Mouse (Mus musculus) mesoderm, embryonic 11.5 days (tissue): ENCODE measurements around the gene Usp15.

Experiments used
- DNase-seq: peaks from one replicate; pipeline ENCODE4 v3.0.0-alpha.2; 2012; ENCODE audit warnings: low read depth, low spot score

Gene Usp15

DNA sequence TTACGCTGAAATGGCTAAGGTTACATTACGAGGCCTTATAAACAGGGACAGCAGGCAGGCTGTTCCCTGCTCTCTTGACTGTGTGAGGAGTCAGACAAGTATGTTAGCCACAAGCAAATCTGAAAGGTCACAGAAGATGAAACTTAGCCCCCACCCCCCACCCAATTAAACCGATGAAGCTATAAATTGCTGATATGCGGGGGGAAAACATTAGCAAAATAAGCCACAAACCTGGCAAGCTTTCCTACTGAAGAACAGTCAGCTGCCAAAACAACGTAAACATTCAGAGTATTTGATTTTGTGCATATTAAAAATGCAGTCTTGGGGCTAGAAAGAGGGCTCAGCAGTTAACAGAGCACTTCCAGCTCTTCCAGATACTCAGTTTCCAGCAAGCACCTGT is 88.7 kb downstream of the Usp15 start:
- DNase-seq = no peak

DNA sequence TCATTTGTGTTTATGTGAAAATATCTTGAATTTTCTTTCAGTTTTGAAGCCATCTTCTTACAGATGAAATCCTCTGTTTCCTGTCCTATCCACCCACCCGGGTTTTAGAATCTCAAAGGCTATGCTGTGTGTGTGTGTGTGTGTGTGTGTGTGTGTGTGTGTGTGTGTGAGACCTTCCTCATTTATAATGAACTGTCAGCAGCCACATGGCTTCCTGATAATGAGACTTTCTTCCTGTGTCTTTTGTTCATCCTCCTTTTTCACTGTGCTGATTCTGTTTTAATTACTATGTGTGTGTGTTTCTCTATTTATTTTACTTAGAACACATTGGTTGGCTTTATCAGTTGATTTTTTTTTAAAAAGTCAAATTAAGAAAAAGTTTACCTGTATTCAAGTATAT is 95.5 kb downstream of the Usp15 start:
- DNase-seq = no peak

DNA sequence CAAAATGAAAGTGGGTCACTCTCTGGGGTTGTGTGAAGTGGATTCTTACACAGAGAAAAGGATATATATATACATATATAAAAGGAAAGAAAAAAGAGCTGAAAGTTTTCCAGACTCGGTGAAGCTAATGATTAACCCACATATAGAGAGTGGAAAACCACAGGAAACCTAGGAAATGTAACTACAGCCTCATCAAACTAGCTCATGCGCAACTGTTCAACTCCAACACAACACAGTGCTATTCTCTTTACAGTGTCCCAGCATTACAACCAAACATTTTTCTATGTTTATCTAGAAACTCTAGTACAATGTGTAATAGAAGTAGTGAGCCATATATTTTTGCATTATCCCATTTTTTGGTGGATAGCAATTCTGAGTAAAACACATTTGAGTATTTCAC is 96.2 kb downstream of the Usp15 start:
- DNase-seq = no peak

DNA sequence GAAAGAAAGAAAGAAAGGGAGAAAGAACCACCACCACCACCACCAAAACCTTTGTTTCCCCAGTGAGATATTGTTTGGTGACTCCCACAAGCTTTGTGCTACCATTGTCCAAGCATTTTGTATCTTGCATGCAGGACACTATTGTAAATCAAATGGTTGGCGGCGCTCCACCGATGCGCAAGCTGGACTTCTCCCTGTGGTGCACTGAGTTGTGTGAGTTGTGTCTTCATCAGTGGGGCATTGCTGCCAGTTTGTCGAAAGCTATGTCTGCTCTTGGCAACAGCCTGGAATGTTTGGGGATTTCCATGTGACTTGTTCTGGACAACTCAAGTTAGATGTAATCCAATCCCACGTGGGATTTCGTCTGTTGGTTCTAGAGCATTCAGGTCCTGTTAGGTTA is 102.3 kb downstream of the Usp15 start:
- DNase-seq = no peak

DNA sequence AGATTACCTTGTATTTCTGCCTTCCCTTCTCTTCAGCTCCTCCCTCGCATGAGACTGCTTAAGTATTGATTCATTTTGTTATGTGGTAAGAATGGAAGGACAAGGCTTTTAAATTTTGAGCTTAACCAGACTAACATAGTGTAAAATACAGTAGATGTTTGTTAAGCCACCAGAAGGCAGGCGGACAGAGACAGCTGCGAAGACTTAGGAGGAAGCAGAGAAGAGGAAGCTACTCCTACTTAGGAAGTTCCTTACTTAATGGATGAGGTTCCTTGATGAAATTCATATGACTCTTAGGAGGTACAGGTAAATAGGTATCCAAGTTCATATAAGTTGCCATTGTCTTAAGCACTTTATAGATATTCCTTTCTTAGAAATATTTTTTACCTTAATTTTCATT is 104.2 kb downstream of the Usp15 start:
- no peak for DNase-seq

DNA sequence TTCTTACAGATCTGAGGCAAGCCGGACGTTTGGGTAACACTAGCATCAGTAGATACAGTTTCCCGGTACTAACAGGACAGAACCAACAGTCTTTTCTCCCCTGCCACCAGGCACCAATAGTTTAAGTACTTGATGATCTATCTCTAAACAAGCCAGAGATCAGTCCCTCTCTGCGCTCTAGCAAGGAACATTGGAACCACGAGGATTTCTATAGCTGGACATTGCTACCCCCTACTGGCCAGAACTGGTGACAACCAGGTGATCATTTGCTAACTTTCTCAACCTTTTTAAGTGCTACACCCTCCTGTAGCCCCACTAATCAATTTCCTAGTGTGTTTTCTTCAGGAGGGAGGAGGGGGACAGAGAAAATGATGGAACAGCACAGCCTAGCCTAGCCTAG is 105.1 kb downstream of the Usp15 start:
- DNase-seq = peak; percentile 61

- no peak for DNase-seq
Measured at GRCm38 (mm10) chr10:123089425-123089930, 107.3 kb downstream of the Usp15 start.

DNA sequence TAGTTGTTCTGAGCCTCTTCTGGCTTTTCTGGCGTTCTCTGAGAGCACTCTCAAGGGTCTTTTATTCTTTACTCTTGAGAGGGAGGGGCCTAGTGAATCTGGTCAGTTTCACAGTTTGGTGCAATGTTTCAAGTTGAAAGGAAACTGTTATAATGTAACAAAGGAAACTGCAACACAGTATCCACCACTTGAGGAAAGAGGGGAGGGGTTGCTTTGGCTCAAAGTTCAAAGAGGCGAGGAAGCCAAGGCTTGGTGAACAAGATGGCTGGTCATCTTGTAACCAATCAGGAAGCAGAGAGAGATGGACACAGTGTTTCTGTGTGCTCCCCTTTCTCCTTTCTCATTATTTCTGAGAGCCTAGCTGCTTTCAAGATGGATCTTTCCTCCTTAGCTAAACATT is 109.9 kb downstream of the Usp15 start:
- no peak for DNase-seq

GRCm38 (mm10) chr10:123084900-123085641 is 111.7 kb downstream of the Usp15 start:
- no peak for DNase-seq

DNA sequence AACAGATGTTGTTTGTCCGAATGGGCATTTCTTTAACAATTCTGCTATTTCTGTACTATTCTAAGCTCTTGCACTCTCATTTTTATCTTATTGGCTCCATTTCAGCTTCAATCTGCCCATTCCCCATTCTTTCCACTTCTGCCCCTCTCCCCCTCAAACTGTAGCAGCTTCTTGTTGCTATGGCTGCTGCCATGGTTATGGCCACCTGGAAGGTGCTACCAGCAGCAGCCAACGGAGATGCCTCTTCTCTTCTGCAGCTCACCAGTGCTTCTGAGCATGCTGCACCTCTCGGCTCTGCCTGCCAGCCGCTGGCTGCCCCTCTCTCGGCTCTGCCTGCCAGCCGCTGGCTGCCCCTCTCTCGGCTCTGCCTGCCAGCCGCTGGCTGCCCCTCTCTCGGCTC is 112.5 kb downstream of the Usp15 start:
- no peak for DNase-seq

DNA sequence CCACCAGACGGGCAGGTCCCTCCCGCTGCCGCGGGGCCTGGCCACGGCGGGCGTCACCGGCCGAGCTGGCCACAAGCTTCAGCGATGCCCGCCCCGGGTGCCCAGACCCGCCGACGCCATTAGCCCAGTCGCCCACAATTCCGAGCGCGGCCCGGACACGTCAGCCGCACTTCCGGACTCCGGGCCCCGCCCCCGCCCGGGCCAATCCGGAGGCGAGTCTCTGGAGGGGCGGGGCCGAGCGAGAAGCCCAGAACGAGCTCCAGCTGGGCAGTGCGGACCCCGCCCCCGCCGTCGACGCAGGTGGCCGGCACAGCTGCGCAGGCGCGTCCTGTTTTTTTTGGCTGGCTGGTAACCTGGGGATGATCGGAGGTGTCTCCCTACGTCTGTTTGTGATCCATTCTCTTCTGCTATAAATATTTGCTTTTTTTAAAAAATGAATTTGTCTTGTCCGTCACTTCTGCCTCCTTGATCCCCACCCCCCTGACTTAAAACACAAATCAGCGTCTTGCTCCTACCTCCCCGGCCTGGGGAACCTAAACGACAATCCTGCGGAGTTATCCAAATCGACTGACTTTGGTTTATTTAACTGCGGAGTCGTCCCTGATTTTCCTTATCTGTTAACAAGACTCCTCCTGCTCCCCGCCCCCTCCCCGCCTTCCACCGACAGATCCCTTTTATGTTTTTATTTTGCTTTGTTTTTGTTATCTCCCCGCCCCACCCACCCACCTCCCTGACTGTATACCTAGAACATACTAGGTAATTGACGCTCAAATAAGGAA is 120.4 kb downstream of the Usp15 start, which contains the start of gene Mon2:
TSS of gene Mon2 (minus strand) at position 261 of the 779 bp plus-strand sequence.
- peak; percentile 95 for DNase-seq

- no peak for DNase-seq
Measured at GRCm38 (mm10) chr10:123075751-123076242, 121.0 kb downstream of the Usp15 start.

DNA sequence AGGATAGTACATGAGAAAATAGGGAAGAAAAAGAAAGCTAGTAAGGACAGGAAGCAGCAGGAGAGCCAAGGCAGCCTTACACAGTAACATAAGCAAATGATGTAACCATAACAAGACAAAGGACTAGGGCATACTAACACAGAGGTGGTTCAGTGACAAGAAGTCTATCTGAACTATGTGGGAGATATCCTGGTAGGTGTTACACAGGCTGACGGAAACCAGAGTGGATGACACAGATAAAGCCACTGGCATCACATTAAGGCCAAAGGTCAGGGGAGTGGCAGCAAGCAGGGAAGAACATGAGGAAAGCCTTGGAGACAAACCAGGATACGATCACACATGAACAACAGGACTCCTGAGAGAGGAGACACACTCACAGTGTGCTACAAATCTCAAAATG is 124.8 kb downstream of the Usp15 start:
- no peak for DNase-seq

- no peak for DNase-seq
Measured at GRCm38 (mm10) chr10:123063021-123063420, 133.8 kb downstream of the Usp15 start.

DNA sequence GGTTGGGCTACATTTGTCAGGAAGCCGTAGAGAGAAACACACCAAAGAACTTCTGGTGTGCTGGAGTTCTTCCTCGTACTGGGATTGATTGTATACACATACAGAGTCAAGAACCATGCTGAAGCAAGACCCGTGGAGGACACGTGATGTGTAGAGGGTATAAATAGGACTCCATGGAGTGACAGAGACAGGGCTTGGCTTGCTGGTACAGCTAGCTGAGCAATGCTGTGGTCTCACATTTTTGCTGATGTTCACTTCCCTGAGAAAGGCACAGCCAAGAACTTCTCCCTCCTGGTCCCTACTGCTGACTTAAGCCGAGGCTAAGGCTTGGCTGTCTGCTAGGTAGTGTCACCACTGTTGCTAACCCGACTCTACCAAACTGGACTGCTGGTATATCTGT is 136.0 kb downstream of the Usp15 start:
- DNase-seq = no peak

- no peak for DNase-seq
Measured at GRCm38 (mm10) chr10:123057082-123057481, 139.7 kb downstream of the Usp15 start.

- DNase-seq = no peak
Measured at GRCm38 (mm10) chr10:123056463-123056862, 140.3 kb downstream of the Usp15 start.

DNA sequence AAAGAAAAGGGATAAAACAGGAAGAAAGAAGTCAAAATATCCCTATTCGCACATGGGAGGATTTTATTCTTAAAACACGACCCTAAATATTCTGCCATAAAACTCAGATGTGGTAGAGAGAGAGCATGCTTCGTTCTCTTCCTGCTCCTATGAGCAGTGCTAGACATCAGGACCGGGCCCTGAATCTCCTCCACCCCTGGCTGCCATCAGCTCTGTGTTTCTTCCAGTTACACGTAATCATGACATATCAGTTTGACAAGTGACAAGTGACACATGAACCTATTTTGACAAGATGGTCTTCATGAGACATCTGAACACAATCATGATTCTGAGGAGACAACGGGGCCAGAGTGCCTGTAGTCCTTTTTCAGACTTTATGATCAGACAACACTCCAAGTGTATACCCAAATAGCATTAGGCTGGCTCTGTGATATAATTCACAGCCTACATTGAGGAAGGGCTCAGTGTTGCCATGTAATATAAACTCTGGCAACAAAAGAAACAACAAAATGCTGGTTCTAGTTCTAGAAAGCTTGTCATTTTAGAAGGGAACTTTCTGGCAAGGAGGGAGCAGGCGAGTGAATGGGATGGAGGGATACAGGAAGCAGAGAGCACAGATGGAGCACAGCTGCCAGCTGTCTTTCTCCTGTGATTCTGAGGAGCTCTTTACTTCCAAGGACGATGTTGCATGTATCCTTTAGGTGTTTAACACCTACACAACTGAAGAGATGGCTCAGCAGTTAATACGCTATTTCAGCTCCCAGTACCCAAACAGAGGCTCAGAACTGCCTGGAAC is 141.4 kb downstream of the Usp15 start:
- no peak for DNase-seq
